Mouse (Mus musculus) retina, postnatal 1 day (tissue): ENCODE results near the gene Lgr4.
"Not testable (repeated sequence)": the region's sequence is repeated elsewhere in the genome, so short reads cannot be mapped to it uniquely, and the experiment has no call there.

ENCODE experiments used
- DNase-seq: peaks from one replicate; pipeline ENCODE4 v3.0.0-alpha.2; 2012

Gene Lgr4

DNA sequence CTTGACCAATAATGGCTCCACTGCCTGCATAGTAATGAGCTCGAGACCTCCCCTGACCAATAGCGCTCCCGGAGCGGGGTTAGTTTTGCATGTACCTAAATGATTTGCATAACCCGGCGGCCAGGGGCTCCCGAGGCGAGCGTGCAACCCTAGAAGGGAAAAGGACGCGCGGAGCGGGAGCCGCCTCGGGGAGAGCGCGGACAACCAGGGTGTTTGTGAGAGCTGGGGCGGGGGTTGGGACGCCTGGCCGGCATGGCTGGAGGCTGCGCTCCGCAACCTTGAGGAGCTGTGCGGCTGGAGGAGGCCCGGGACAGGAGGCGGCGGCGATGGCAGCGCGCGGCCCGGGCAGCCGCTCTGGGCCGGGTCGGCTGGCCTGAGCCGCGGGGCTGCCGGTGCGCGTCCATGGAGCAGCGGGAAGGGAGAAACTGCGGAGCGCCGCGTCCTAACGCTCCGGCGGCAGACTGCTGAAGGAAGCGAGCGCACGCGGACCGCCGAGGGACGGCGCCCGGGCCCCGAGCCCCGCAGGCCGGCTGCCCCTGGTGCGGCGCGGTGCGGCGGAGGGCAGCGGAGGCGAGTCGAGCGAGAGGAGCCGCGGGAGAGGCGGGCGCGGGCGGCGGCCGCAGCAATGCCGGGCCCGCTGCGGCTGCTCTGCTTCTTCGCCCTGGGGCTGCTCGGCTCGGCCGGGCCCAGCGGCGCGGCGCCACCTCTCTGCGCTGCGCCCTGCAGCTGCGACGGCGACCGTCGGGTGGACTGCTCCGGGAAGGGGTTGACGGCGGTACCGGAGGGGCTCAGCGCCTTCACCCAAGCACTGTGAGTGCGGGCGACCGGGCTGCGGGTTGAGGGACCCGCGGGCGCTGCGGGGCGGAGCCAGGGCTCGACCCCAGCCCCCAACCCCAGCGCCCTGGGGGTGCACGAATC is at the start of gene Lgr4:
TSS of gene Lgr4 (plus strand) at position 152 of the 918 bp plus-strand sequence.
- peak; percentile 99 for DNase-seq

DNA sequence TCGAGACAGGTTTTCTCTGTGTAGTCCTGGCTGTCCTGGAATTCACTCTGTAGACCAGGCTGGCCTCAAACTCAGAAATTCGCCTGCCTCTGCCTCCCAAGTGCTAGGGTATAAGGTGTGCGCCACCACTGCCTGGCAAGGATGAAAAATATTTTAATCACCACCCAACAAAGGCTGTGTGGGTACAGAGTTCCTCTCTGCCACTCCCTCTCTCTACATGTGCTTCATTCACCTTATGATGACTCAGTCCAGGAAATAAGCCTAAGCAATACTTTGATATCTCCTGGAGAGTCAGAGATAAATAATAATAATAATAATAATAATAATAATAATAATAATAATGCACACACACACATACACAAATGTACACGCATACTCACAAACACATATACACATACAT is 38.0 kb upstream of the Lgr4 start:
- DNase-seq: not testable (repeated sequence)

DNA sequence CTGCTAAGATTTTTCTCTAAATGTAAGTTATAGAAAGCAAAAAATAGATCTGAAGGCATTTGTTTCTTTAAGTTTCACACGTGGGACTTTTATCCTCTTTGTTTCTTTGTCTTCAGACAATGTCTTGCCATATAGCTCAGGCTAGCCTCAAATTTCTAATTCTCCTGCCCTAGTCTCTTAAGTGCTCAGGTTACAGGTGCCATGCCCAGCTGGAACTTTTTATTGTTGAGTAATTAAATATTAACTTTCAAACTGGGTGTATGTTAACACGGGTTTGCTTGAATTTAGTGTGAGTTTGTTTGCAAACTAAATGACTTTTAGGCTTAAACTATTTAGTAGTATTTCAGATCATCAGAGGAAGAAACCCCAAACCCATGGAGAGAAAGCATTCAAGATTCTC is 36.3 kb upstream of the Lgr4 start:
- no peak for DNase-seq

DNA sequence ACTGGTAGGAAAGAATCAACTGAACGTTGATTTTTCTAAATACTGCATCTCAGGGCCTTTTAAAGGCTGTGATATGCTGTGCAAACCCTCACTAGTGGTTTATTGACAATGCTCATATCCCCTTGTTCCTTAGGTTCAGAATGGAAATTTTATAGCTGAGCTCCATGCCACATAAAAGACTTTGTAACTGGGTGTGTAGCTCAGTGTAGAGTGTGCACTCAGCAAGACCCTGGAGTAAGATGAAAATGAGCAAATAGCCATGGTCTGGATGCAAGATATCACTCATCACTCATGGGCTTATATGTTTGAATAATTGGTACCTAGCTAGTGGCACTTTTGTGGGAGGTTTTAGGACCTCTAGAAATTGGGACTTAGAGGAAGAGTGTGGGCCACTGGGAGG is 35.8 kb upstream of the Lgr4 start:
- no peak for DNase-seq

- no peak for DNase-seq
These were observed 33.3 kb upstream of the Lgr4 start for GRCm38 (mm10) chr2:109884106-109884505.

DNA sequence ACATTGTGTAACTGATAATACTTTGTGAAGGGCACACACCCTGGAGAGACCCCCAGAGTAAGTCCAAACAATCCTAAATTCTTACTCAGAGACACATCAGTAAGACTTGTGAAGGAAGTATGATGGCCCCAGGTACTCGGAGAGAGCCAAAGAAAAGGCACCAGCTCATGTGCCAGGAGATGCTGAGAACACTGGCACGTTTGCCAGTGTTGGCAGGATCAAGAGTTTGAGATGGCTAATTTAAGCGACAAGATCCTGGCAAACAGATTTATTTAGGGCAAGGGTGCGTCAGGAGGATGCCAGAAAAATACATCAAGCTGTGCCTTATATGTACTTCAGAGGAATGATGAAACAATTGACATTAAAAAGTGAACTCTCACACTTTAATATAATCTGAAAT is 32.9 kb upstream of the Lgr4 start:
- DNase-seq: no peak

- DNase-seq: peak; percentile 18
These were observed 27.4 kb upstream of the Lgr4 start for GRCm38 (mm10) chr2:109890068-109890467.

DNA sequence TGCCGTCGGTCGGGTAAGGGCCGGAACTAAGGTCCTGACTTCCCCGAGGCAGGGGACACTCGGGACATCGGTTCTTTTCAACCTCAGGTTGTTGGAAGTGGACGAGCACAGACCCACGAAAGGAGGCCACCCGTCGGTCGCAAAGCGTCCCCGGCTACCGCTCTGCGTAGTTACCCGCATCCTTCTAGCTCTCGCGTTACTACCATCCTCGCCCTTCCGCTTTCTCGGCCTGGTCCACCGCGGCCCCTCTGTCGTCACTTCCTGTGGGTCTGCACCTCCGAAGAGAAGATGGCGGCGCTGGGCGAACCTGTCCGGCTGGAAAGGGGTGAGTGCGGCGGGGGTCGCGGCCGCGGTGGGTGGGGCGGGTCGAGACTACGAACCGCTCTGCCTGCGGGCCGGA is 26.9 kb upstream of the Lgr4 start, which contains the start of gene Lin7c:
TSS of gene Lin7c (plus strand) at position 257 of the 400 bp plus-strand sequence.
- peak; percentile 97 for DNase-seq

DNA sequence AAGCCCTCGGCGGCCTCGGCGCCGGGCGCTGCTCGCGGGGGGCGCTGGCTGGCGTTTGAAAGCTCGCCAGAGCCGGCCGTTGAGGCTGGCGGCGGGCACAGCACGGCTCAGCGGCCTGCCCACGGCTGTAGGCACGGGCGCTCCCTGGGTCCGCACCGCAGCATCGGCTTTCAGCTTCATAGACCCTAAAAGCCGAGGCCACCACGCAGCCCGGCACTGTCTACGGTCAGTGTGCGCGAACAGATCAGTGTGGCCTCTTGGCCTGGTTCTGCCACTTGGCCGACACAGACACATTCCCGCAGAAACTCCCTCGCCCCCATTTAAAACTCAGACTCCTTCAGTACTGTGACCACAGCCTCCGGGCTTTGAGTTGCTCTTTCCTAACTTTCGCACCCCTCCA is 26.4 kb upstream of the Lgr4 start:
- DNase-seq: no peak

DNA sequence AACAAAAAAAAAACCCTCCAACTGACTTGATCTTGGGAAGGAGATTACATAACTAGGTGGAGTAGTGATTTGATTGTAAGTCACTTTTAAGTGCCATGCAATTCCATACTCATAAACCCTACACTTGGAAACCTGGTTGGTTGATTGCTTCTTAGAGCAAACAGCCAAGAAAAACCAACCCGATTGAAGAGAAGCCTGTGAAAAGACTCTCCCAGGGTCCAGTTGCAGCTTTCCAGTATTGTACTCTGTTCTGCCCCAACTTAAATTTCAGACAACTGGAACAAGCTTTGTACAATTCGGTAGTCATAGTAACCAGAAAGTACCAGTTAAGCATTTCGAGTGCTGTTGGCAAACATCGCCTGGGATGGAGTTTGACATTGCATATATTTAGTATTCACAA is 26.0 kb upstream of the Lgr4 start:
- DNase-seq: no peak

DNA sequence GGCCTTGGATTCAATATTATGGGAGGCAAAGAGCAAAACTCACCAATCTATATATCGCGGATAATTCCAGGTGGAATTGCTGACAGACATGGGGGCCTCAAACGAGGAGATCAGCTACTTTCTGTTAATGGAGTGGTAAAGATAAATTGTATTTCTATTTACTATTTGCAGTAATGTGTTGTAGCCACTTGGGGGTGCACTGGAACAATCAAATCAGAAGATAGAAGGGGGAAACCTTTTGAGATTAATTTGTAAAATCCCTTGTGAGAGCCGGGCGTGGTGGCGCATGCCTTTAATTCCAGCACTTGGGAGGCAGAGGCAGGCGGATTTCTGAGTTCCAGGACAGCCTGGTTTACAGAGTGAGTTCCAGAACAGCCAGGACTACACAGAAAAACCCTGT is 21.1 kb upstream of the Lgr4 start:
- DNase-seq: peak; percentile 27

- DNase-seq: no peak
These were observed 14.6 kb upstream of the Lgr4 start for GRCm38 (mm10) chr2:109902869-109903268.

- peak; percentile 92 for DNase-seq
These were observed 13.2 kb upstream of the Lgr4 start for GRCm38 (mm10) chr2:109904171-109904821.

DNA sequence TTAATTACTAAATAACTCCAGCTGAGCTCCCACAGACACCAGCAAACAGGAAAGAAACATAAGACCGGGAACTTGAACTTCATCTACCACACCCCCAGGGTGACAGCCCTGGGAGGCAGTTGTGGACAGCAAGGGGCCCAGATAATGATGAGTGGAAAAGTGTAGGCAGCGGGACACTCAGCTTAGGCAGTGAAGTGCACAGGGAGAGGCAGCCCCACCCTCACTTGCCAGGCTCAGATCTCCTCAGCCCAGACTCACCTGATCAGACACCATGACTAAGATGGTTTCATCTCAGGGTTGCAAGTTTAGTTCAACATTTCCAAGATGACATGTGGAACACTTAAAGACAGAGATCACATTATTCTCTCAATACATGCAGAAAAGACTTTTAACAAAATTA is 8.3 kb upstream of the Lgr4 start:
- no peak for DNase-seq

- DNase-seq: no peak
These were observed 5.2 kb upstream of the Lgr4 start for GRCm38 (mm10) chr2:109912216-109912615.

- no peak for DNase-seq
These were observed 4.7 kb upstream of the Lgr4 start for GRCm38 (mm10) chr2:109912766-109913165.

GRCm38 (mm10) chr2:109913241-109913640 is 4.2 kb upstream of the Lgr4 start:
- DNase-seq: no peak

- DNase-seq: no peak
These were observed 2.8 kb upstream of the Lgr4 start for GRCm38 (mm10) chr2:109914601-109915000.

- DNase-seq: no peak
These were observed 508 bp upstream of the Lgr4 start for GRCm38 (mm10) chr2:109916782-109917495.

DNA sequence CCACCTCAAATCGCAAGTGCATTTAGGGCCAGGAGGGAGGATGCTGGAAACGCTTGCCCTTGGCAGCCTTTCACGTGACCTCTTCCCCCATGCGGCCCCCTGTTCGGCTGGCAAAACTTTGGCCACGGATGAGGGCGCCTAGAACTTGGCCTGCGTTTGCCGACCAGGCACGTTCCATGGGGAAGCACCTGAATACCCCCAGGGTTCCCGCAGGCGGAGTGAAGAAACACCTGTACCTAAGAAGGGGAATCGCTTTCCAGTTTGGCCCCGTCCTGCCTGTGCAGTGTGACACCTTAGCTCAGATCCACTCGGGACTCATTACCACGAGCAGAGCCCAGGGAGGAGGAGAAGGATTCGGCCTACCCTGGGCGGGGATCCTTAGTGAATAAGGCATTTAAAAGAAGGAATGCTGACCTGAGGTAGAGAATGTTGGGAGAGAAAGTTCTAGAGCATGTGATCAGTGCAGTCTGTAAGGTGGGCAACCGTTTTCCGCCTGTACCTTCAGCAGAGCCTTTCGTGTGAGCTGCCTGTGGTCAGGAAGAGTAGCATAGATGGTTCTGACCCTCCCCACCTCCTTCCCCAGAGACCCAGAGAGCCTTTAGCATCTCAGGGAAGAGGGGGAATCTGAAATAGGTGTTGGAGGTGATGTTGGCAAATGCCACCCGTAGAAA is 1.3 kb downstream of the Lgr4 start:
- DNase-seq: peak; percentile 53

DNA sequence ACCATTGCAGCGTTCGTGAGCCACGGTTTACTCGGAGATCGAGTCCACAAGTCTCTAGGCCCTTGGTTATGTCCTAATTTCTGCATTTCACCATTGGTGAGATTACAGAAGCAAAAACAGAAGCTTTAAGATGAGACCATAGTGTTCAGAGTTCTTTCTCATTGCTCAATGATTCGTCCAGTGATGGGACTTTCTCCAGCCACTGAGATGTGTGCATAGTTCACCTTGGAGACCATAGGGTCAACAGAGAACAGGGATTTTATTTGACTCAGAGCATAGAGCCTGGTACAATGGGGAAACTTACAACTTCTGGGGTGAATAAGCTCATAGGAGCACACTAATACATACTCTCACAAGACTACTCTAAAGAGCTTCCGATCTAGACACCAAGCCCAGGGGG is 3.0 kb downstream of the Lgr4 start:
- no peak for DNase-seq

DNA sequence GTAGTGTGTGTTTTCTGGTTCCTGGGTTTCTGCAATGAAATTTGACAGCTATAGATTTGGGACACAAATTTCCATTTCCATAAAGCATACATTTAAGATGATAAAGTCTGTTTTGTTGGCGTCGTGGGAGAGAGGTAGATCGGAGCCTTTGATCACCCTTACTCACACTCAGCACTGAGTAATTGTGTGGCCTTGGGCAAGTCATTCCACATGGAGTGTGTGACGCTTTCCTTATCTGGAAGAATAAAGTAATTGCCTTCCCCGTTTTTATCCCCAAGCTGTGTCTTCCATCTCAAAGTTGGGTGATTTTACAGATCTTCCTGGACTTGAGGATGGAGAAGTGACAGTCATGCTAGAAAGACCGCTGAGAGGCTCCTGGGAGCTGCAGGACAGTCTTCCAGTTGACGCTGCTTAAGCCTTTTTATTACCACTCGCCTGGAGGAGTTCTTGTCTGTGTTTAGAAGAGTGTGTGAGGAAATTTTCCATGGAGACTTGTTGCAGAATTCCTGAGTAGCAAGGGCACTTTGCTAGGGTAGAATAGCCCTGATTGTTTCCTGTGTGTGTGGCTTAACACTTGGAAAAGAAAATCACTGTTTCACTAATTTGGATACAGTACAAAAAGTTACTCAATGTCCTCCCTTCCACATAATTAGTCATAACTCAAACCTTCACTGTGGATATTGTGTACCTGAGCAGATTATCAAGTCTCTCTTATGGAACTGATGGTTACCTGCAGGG is 4.0 kb downstream of the Lgr4 start:
- DNase-seq: no peak
